Mouse (Mus musculus) spleen, postnatal 36 days (tissue): ENCODE data around the gene Tbx10.
A peak's percentile ranks its signal among the peaks of the same experiment; 100 is the strongest.

Source experiments
- DNase-seq, 2 experiments: peaks; one replicate each; pipeline ENCODE4 v3.0.0; 2022; ENCODE audit warnings: low spot score in 2 of 2, mixed read lengths in 1 of 2

The Tbx10 gene

DNA sequence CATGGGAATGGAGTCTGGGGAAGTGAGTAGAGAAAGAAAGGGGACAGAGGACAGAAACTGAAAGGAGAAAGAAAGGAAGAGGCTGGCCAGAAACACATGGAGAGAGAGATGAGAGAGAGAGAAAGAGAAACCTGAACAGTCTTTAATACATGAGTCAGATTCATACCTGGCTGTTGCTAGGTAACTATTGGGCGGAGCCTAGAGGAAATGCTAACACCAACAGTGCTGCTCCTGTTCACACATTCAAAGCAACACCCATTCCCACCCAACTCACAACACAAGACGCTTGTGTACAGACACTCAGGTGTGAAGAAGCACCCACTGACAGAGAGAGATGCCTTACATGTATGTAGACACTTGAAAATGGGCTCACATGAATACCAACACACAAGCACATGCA lies 16.7 kb upstream of the Tbx10 start:
- DNase-seq, result no peak

DNA sequence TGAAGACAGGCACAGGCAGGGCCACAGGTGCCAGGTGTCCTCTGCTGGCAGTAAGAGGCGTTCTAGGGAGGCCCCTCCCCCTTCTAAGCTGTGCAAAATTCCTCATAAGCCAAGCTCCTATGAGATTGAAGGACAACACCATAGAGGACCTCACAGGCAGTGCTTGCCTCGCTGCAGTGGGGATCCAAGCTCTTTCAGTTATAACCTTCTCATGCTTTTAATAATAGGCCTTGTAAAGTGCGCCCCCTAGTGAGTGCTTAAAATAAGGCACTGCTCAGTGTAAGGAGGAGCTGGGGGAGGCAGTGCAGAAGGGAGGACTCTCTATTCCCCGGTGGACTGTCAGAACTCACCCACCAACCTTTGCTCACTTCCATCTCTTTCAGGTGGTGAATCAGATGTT lies 12.2 kb upstream of the Tbx10 start:
- peak; percentile 72 to 82 for DNase-seq

DNA sequence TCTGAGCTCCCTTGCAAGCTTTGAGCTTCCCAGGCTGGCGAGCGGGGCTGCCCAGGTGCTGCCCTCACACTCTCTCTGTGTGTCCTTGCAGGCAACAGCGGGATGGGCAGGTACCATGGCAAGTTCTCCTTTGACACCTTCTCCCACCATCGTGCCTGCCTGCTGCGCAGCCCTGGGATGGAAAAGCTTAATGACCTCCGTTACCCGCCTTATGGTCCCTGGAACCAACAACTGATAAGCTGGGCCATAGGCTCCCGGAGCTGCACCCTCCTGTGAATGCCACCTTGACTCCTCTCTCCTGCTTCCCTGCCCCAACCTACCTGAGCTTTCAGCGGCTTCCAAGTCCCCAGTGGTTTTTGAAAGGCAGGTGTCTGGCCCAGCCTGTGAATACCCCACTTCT lies 11.6 kb upstream of the Tbx10 start:
- DNase-seq, result no peak

DNA sequence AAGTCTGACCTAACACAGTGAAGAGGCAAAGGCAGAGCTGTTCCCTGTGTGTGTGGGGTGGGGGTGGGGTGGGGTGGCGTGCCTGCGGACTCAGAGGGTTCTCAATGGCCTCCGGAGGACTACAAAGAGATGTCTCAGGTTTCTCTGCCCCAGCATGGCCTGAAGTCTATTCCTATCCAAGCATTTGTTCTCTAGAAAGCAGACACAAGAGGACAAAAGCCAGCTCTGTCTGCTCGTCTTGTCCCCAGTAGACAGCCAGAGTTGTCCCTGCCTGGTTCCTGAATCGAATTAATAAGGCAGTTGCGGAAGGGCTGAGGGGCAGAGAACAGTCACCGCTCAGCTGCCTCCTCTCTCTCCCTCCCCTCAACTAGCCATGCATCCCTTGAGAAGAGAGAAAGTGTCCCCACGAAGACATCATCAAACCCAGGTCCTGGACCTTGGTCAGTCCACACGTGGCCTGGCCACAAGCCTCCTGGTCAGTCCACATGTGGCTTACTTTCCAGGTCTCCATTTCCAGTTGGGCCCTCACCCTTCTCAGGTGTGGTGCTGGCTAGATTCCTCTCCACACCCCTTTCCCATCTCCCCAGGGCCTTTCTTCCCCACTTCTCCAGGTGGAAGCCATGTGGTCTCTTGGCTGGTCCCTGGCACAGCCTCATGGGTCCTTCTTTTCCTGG lies 8.9 kb upstream of the Tbx10 start:
- no peak for DNase-seq

DNA sequence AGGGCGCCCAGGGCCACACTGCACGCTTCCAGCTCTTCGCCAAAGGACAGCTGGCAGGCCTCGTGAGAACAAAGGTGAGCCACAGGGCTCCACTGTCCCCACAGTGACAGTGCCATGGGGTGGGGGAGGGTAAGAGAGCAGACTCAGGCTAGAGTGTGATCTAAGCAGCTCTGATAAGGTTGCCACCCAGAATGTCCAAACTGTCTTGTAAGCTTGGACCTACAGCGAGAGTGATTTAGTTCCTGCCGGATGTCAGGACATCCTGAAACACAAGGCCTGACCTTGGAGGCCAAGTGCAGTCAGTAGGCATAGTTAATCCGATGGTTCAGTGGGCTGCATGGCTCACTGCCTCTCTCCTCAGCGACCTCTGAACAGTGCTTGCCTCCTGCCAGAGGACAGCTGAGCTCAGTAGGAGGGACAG lies 7.3 kb upstream of the Tbx10 start:
- DNase-seq, result no peak

DNA sequence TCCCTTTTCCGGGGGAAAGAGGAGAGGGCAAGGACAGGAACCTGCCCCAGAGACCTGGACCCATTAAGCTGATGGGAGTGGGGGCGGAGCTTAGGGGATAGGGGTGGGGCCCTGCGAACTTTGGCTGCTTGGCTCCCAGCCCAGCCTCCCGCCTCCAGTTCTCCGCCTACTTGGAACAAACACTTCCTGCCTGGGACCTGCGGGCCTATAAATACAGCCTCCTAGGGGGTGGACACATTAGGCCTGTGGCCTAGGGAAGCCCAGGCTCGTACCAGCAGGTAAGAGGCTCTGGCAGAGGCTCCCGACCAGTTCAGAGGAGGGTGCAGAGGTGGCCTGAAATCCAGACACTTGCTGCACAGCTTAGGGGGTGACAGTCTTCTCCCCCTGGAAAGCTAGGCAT lies 6.2 kb upstream of the Tbx10 start, which contains the start of gene Acy3:
Gene Acy3, plus strand, starts transcription at position 237 of the 400 bp plus-strand sequence.
- DNase-seq, result peak; percentile 22 to 35

DNA sequence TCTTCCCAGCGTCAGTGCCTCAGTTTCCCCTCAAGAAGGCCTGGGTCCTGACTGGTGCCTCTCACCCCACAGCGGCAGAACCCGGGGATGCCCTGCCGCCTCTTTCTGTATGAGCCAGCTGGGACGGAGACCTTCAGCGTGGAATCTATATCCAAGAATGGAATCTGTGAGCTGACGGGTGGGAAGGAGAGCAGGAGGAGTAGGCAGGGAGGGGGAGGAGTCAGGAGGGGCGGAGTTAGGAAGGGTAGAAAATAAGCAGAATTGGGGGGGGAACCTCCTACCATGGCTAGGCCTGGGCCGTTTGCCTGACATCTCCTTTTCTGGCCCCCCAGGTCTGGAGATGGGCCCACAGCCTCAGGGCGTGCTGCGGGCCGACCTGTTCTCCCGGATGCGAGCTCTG lies 4.5 kb upstream of the Tbx10 start:
- no peak for DNase-seq

DNA sequence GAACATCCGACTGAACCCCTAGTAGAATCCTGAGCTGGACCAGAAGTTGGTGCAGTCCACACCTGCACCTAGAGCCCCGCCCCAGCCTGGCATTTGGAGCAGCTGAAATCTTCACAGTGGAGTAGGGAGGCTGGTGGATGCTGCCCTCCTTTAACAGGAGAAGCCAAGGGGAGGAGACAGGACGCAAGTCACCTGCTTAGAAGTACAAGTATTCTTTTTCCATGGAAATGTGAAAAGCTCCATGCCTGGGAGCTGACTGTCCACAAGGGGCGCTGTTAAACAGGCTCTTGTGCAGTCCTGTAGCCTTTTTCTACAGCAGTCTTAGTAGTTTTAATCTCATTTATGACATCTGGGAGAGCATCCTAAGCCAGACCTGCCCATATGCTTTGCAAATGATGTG lies 3.8 kb upstream of the Tbx10 start:
- DNase-seq, result no peak

DNA sequence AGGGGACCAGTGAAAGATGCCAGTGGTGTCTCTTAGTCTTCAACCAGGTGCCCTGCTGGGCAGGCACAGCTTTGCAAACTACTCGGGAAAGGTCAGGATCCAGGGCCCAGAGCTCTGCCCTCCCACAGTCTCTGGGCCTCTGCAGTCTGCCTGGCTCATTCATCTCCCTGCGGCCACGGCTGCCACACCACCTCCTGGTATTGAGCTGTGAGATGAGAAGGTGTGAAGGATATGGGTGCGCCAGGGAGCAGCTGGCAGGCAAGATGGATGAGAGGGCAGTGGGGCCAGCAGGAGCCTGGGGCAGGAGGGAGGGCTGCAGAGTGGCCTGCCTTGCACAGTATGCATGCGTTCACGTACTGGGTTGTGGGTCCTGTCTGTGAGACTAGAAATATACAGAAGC lies 1.7 kb upstream of the Tbx10 start:
- no peak for DNase-seq

DNA sequence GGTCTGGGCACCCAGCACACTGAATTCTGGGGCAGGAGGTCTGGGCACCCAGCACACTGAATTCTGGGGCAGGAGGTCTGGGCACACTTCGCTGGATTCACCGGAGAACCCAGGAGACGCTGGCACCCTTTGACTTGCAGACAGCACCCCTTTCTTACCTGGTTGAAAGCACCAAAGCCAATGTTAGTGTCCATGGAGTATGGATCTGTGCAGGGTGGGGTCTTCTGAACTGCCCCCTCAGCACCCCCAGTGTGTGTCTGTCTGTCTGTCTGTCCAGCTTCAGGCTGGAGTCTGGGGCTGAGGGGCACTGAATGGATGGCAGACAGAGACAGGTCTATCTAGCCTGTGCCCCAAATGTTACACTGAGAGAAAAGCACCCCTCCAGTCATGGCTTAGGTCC lies 990 bp upstream of the Tbx10 start:
- no peak for DNase-seq

DNA sequence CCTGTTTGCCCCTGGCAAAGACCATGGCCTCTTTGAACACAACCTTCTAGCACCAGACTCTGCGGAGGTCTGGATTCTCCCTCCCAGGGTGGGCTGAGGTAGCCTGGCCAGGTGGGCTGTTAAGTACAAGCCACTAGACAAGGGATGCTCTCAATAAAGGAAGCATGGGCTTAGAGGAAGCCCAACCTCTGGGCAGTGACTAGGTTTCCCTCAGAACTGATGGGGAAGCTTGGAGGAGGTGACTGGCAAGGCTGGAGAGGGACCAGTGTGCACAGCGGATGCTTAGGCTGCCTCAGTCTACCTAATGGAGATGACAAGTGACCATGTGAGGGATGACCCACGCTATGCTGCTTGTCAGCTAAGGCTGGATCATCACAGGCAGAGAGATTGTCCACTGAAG lies 586 bp upstream of the Tbx10 start:
- no peak for DNase-seq

DNA sequence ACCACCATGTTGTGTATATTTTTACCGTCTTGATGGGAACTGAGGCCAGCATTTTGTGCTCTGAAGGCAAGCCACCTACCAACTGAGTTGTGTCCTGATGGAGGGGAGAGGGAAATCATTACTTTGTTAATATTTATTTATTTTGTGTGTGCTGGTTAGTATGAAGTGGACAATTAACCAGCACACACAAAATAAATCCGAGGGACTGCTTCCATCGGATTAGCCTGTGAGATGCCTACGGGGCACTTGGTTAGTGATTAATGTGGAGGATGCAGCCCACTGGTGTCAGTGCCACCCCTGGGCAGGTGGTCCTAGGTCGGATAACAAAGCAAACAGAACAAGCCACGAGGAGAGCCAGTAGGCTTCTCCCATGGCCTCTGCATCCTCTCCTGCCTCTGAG lies 2.4 kb downstream of the Tbx10 start:
- no peak for DNase-seq

DNA sequence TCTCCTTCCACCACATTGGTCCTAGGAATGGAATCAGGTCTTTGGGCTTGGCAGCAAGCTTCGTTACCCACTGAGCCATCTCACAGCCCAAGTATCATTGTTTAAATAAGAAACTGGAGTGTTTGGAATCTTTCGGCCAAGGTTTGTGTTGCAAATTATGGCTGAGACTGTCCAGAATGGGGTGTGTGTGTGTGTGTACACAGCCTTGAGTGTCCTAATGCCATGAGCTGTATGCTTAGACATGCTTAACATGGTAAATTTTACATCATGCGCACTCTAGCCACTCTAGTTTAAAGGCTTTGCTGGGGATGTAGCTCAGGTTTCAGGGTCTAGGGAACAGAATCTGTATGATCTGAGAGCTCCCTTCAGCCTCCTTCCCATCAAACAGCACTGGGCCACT lies 3.0 kb downstream of the Tbx10 start:
- no peak for DNase-seq

DNA sequence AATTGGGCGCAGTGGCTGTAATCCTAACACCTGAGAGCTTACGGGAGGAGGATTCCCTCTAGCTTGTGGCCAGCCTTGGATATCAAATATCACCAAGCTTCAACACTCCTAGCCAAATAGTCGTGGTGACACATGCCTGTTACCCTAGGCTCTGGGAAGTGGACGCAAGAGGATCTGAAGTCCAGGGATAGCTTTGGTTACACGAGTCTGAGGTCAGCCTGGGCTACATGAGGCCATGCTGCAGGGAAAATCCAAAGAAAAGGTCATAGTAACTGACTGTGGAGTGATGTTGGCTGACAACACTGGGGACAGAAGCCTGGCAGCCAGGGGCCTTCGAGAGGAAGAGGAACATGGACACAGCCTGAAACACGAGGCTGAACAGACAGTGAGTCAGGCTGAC lies 3.6 kb downstream of the Tbx10 start:
- DNase-seq, result no peak

DNA sequence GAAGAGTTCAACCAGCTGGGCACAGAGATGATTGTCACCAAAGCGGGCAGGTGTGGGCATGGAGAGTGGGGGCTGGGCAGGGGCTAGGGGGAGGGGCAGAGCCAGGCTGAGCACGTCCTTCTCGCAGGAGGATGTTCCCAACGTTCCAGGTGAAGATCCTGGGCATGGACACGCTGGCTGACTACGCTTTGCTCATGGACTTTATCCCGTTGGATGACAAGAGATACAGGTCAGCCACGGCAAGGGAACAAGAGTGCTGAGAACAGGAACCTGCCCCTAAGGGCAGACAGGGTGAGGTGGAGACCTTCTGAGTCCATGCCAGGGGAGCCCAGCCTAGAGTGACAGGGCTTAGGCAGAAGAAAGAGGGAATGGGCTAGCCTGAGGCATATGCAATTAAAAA lies 4.2 kb downstream of the Tbx10 start:
- DNase-seq, result no peak

DNA sequence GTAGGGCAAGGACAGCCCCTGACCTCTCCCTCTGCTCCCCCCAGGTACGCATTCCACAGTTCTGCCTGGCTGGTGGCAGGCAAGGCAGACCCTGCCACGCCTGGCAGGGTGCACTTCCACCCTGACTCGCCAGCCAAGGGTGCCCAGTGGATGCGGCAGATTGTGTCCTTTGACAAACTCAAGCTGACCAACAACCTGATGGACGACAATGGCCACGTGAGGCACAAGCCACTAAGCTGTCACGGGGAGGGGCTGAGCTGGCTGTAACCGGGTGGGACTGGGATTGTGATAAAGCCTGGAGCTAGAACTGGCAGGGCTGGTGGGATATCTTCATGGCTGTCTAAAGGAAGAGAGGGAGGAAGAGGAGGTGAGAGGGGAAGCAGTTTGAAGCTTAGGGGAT lies 4.7 kb downstream of the Tbx10 start:
- no peak for DNase-seq

DNA sequence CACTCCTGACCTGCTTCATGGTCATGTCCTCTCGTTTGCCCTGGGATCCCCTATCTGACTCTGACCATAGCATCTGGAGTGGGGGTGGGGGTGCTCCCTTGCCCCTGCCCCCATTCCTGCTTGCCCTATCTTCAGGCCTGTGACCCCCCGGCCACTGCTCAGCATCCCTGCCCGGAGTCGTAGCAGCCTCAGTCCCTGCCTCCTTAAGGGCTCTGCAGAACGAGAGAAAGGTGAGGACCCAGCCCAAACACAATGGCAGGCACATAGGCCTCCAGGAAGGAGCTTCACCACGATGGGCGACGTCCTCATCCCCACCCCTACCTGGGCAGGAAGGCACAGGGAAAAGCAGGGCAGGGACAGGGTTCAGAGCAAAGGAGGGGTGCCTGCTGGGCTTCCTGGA lies 5.8 kb downstream of the Tbx10 start:
- DNase-seq, result no peak

DNA sequence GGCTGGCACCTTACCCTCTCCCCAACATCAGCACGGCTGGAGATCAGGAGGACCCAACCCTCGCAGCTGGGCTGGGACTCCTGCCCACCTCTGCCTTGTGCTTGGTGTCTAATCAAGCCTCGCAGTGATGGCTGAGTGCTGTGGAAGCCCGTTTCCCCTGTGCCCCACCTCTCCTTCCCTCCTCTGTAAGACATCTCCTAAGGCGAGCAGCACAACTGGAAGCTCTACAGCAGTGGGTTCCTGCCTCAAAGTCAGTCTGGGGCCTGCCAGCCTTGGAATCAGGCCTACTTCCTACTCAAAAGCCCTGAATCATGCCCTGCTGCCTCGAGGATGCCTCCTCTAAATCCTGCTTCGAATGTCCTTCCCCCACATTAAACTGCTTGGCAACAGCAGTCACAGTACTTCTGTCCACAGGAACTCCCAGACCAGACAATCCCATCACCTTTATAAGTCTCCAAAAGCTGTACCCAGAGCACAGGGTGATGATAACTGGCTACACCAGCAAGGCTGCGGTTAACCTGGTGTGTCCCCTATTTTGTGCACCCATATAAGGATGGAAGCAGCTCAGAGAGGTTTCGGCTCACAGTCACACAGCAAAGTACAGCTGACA lies 6.7 kb downstream of the Tbx10 start:
- DNase-seq, result no peak

DNA sequence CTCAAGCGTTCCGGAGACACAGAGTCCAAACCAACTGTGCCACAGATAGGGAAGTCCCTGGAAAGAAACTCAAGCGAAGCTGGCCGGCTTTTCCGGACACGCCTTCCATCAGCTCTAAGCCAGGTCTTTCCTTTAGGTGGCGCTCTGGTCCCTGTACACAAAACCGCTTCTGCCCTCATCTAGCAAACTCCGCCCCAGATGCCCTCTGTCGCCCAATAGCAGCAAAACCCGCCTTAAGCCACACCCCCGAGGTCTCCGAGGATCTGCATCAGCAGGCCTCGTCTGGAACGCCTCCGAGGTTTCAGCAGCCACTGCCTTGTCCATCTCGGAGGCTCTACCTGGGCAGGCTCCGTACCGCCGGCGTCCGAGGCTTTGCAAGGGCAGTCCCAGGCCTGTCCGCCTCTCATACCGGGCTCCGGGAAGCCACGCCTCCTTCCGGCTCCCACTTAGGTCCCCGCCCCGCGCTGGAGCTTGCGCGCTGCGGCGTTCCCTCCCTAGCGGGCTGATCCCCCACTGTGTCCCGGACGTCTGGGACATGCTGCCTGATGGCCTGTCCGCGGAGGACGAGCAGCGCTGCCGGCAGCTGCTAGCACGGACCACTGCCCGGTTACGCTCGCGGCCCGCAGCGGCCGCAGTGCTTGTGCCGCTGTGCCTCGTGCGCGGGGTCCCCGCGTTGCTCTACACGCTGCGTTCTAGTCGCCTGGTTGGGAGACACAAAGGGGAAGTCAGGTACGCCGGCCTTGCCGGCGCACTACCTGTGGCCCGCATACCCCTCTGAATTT lies 7.8 kb downstream of the Tbx10 start, which contains the start of the genes Nudt8 and Gm49405:
Gene Nudt8, plus strand, starts transcription at position 462 of the 782 bp plus-strand sequence.
Gene Gm49405, plus strand, starts transcription at position 508 of the 782 bp plus-strand sequence.
- DNase-seq, result peak; percentile 95 to 96

DNA sequence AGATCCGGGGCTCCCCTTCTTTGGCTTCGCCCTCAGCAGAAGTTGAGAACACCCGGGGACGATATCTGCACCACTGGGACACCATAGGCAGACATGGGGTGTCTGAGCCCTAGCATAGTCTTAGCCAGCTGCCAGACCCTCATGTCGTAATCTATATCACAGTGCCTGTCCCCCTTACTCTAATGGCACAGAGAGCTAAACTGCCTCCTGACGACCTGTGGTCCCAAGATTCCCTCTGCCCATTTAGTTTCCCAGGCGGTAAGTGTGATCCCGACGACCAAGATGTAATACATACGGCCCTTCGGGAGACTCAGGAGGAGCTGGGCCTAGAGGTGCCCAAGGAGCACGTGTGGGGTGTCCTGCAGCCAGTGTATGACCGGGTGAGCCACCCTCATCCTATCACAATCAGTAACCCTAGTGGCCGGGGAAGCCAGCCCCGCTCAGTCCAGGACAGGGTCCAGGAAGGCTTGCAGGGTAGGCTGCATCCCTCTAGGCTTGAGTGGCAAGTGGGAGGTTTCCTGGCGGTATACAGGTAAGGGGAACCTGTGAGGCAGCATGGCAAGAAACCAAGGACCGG lies 8.5 kb downstream of the Tbx10 start:
- no peak for DNase-seq

DNA sequence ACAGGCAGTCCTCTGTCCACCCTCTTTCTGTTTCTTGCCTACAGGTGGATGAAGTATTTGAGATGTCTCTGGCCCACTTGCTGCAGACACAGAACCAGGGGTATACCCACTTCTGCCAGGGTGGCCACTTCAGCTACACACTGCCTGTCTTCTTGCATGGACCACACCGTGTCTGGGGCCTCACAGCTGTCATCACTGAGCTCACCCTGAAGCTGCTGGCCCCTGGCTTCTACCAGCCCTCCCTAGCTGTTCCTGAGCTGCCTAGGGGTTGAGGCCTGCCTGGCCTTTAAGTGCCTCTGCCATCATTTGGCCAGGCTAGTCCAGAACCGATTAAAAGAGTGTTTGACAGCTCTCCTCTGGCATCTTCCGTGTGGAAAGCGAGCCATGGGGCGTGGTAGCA lies 9.2 kb downstream of the Tbx10 start:
- DNase-seq, result no peak

DNA sequence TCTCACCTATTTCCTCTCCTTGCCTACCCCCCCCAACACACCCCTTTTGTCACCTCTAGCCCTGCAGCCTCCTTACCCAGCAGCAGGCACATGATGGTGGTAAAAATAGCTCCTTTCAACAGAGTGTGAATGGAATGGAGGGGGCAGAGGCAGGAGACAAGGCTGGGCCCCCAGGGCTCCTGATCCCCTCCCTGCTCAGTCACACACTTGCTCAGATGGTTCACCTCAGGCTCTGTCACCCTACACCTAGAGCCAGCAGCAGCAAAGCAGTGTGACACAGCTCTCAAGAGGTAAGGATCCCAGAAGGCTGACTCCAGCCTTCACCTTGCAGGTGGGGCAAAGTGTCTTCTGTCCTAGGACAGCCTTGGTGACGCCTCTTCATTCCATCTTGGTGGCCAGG lies 10.6 kb downstream of the Tbx10 start, which contains the start of gene Doc2g:
Gene Doc2g, plus strand, starts transcription at position 202 of the 400 bp plus-strand sequence.
- DNase-seq, result no peak
